Mouse (Mus musculus) hindbrain, embryonic 16.5 days (tissue): ENCODE results near the gene Gpr153. TPM values are rescaled to one million over a fixed set of nuclear protein-coding genes. Genes with fewer than 3 reads are reported as not detected.
A peak's percentile ranks its signal among the peaks of the same experiment; 100 is the strongest.

Source experiments
- ATAC-seq: fragments of 200-750 bp; cut with Nextera tagmentation; 2 replicates; pipeline ENCODE4 v1.8.0; 2017; ENCODE audit warnings: moderate TSS enrichment, moderate library complexity
- H3K27ac ChIP-seq: fragments of 300-500 bp; sonication (generic); 2 replicates; pipeline ENCODE4 v1.5.1; 2014; ENCODE audit warnings: low read depth, mild to moderate bottlenecking, control low read depth, low read length, moderate library complexity
- H3K27me3 ChIP-seq: fragments of 300-500 bp; sonication (generic); replicated peaks from 2 replicates; pipeline ENCODE4 v1.6.1; 2014; ENCODE audit warnings: low read length; ENCODE audit not compliant: control insufficient read depth, insufficient read depth
- H3K36me3 ChIP-seq: fragments of 300-500 bp; sonication (generic); 2 replicates; pipeline ENCODE4 v1.6.1; 2014; ENCODE audit warnings: mild to moderate bottlenecking, low read length, moderate library complexity, mixed read lengths; ENCODE audit not compliant: control insufficient read depth, insufficient read depth
- H3K4me1 ChIP-seq: fragments of 300-500 bp; sonication (generic); 2 replicates; pipeline ENCODE4 v1.6.1; 2014; ENCODE audit warnings: low read depth, low read length; ENCODE audit not compliant: control insufficient read depth, insufficient read depth
- H3K4me2 ChIP-seq: fragments of 300-500 bp; sonication (generic); 2 replicates; pipeline ENCODE4 v1.6.1; 2014; ENCODE audit warnings: mild to moderate bottlenecking, low read length, control low read depth, moderate library complexity
- H3K4me3 ChIP-seq: fragments of 300-500 bp; sonication (generic); 2 replicates; pipeline ENCODE4 v1.5.1; 2014; ENCODE audit warnings: mild to moderate bottlenecking, low read length, control low read depth, moderate library complexity
- H3K9ac ChIP-seq: fragments of 300-500 bp; sonication (generic); 2 replicates; pipeline ENCODE4 v1.6.1; 2014; ENCODE audit warnings: low read depth, mild to moderate bottlenecking, control low read depth, low read length, moderate library complexity
- H3K9me3 ChIP-seq: fragments of 300-500 bp; sonication (generic); 2 replicates; pipeline ENCODE4 v1.6.1; 2014; ENCODE audit warnings: mild to moderate bottlenecking, low read length, moderate library complexity; ENCODE audit not compliant: control insufficient read depth
- WGBS: fragments of 180-500 bp; shearing (Covaris S2); extraction: QIAGEN DNeasy Blood & Tissue Kit; methylation state at CpG from one replicate; pipeline ENCODE4 v1.1.7; 2014; 5-methylcytosine and 5-hydroxymethylcytosine counted together
- polyA plus RNA-seq: library from polyadenylated mRNA; unstranded; fragments of >200 nt; fragmentation: Nextera tagmentation; extraction: Ambion mirVana; gene quantifications from 2 replicates; pipeline ENCODE4 v1.2.1, GENCODE M21; 2015

Gpr153 gene
- polyA plus RNA-seq, 1 experiment from 2014 or later, result 15.5 TPM

DNA sequence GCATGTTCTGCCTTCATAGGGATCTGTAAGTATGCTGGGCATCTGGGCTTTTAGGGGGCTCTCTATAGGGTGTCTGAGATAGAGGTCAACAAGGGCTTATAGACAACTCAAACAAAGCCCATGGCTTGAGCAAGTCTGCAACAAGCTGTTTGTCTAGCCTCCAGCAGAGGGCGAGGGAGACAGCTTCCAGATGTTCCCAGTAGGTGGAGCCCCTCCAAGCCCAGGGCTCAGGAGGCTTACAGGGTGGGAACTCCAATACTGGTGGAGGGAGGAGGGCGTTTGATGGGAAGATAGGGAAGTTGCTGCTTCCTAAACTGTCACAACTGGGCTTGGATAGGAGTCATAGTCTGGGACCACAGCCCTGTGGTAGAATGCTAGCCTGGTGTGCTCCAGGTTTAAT lies 58.9 kb downstream of the Gpr153 start:
- Histone ChIP-seq H3K9me3 (no peaks in the 10 kb centered on the region), H3K4me3 (no peak overlapping the region), H3K27ac (no peak overlapping the region), H3K4me2 (no peak overlapping the region), H3K9ac (no peak overlapping the region), H3K4me1 (no peaks in the 10 kb centered on the region; the same call in 1 of the 2 replicates), H3K36me3 (peaks cover 35% of the 10 kb centered on the region), H3K27me3 (no peaks in the 10 kb centered on the region)
- WGBS, result 33% methylated on average over 2 of the region's 2 CpGs
- peak; percentile 71 for ATAC-seq

DNA sequence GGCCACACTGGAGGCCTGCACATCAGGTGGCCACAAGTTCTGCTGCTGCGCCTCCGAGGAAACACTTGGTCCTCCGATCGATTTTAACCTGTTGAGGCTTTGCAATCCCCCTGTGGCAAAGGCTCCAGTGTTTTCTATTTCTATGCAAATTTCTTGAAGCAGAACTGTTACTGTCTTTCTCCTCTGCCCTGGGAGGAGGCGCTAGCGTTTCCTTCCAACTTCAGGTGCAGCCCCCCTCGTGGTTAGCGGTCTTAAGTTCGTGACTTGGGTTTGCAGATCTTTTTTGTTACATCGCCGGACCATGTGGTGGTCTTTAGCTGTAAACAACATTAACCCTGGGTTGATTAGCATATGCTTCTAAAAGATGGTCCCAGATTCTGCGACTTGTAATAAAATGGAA lies 59.6 kb downstream of the Gpr153 start:
- H3K4me3 ChIP-seq, result no peak overlapping the region
- no peak overlapping the region for H3K9ac ChIP-seq
- H3K36me3 ChIP-seq, result peaks cover 35% of the 10 kb centered on the region
- H3K4me1 ChIP-seq, result peaks cover 2% of the 10 kb centered on the region; the same call in 1 of the 2 replicates
- no peaks in the 10 kb centered on the region for H3K9me3 ChIP-seq
- H3K27me3 ChIP-seq, result no peaks in the 10 kb centered on the region
- no peak overlapping the region for H3K27ac ChIP-seq
- no peak overlapping the region for H3K4me2 ChIP-seq
- 90% methylated on average over 12 of the region's 12 CpGs for WGBS
- no peak for ATAC-seq

Other genes with a start within 250 kb of the Gpr153 start
- gene Zbtb48, start 246.6 kb upstream of the Gpr153 start, polyA plus RNA-seq, result 18.1 and 20.9 TPM in 2 replicates
- gene Tas1r1, start 235.7 kb upstream of the Gpr153 start, polyA plus RNA-seq, result 1.9 and 2.0 TPM in 2 replicates
- gene Nol9, start 234.9 kb upstream of the Gpr153 start, polyA plus RNA-seq, result 18.7 and 23.0 TPM in 2 replicates
- 13.8 and 16.4 TPM in 2 replicates for gene Plekhg5, start 201.7 kb upstream of the Gpr153 start, polyA plus RNA-seq
- 0.80 and 1.1 TPM in 2 replicates for gene Tnfrsf25, start 158.3 kb upstream of the Gpr153 start, polyA plus RNA-seq
- 0.34 and 0.46 TPM in 2 replicates for gene Espn, start 121.9 kb upstream of the Gpr153 start, polyA plus RNA-seq
- not detected in 2 replicates for gene Hes2, start 115.4 kb upstream of the Gpr153 start, polyA plus RNA-seq
- 478 and 542 TPM in 2 replicates for gene Acot7, start 96.1 kb upstream of the Gpr153 start, polyA plus RNA-seq
- 0.11 and 0.50 TPM in 2 replicates for gene Hes3, start 17.4 kb downstream of the Gpr153 start, polyA plus RNA-seq
- gene Icmt, start 23.0 kb downstream of the Gpr153 start, polyA plus RNA-seq, result 17.2 and 22.2 TPM in 2 replicates
- gene Rnf207, start 44.8 kb downstream of the Gpr153 start, polyA plus RNA-seq, result 9.0 and 10.6 TPM in 2 replicates
- gene Rpl22, start 51.5 kb downstream of the Gpr153 start, polyA plus RNA-seq, result 125 and 138 TPM in 2 replicates
- gene Chd5, start 64.4 kb downstream of the Gpr153 start, polyA plus RNA-seq, result 46.7 and 47.7 TPM in 2 replicates
- gene Nphp4, start 202.5 kb downstream of the Gpr153 start, polyA plus RNA-seq, result 5.5 and 6.2 TPM in 2 replicates
- 33.2 and 33.5 TPM in 2 replicates for gene Kcnab2, start 203.6 kb downstream of the Gpr153 start, polyA plus RNA-seq